ENCODE assay signal across 18 mouse cellular contexts in genomic region chr16:9267204-9267603, GRCm38 (mm10).
A peak's percentile ranks its signal among the peaks of the same experiment; 100 is the strongest.
DNase-seq lines count a peak whose midpoint lies in the region; TF ChIP-seq lines count a peak whose summit lies in the region.
"Had no signal": no experiment of that assay in that cellular context is flagged by ENCODE, and none has a peak within 500 bp of the region (broad histone marks: within the 10 kb centered on the region; RNA-seq: fewer than 3 reads in every experiment).

No protein-coding gene starts in this region.

- DNase-seq in adrenal gland, adult 8-10 months = peak; percentile 26
- no peak for DNase-seq in adrenal gland, postnatal 10 days
- DNase-seq in ES-E14 (ENCODE audit: low read depth, low spot score) (peak; percentile 67), ZHBTc4 (ENCODE audit: low read depth, low spot score) (peak; percentile 92)
- DNase-seq in frontal cortex, postnatal 10 days (ENCODE audit: low spot score in 2 of 2) = no peak
- DNase-seq in heart, postnatal 36 days = no peak
- DNase-seq: adrenal gland, adult 2 months; adrenal gland, postnatal 25 days; B cell, adult 2 months; cerebellum, adult 11 months; cerebellum, adult 18-20 months; cerebellum, adult 8-10 months; cerebellum, adult 9-11 months; cerebellum, postnatal 14 days; cerebellum, postnatal 36 days had no signal

- in situ Hi-C loops in ES-E14 (cut with MboI; ENCODE audit: low sequenced_read_pairs in 2 of 2, unreplicated experiment in 2 of 2) = no loop called here

- intact Hi-C loops in heart, postnatal 36 days (cut with DNase I) = no loop called here

- peaks cover 6% of the 10 kb centered on the region; the same call in 1 of the 2 replicates for H3K9me3 ChIP-seq in ES-E14 (ENCODE audit: control insufficient read depth, insufficient read depth, low read depth, low read length)
- H3K9me3 ChIP-seq: embryonic facial prominence, embryonic 10.5 days; embryonic facial prominence, embryonic 12.5 days; forebrain, embryonic 13.5 days had no signal

- H3K9ac ChIP-seq in ES-E14 (ENCODE audit: insufficient read depth, low read depth, low read length, poor library complexity, severe bottlenecking) = no peak overlapping the region
- H3K9ac ChIP-seq: embryonic facial prominence, embryonic 12.5 days; forebrain, embryonic 13.5 days had no signal

- peak overlapping the region; percentile 93 for H3K27ac ChIP-seq in ES-E14 (ENCODE audit: insufficient read depth, low read depth, low read length, poor library complexity, severe bottlenecking)
- H3K27ac ChIP-seq: embryonic facial prominence, embryonic 10.5 days; embryonic facial prominence, embryonic 12.5 days; forebrain, embryonic 13.5 days had no signal

- peaks cover 6% of the 10 kb centered on the region for H3K36me3 ChIP-seq in ES-E14 (ENCODE audit: control insufficient read depth, insufficient read depth, low read length, poor library complexity, severe bottlenecking)
- H3K36me3 ChIP-seq: embryonic facial prominence, embryonic 10.5 days; embryonic facial prominence, embryonic 12.5 days had no signal

- H3K4me3 ChIP-seq in ES-E14 (ENCODE audit: insufficient read depth in 1 of 2, low read depth in 1 of 2, low read length in 2 of 2, poor library complexity in 1 of 2, severe bottlenecking in 1 of 2) = no peak overlapping the region
- H3K4me3 ChIP-seq: embryonic facial prominence, embryonic 10.5 days; embryonic facial prominence, embryonic 12.5 days; forebrain, embryonic 13.5 days had no signal

- H3K4me1 ChIP-seq in ES-E14 (ENCODE audit: control insufficient read depth in 2 of 2, insufficient read depth in 2 of 2, low read length in 2 of 2, poor library complexity in 1 of 2) = peaks cover 2 to 8% of the 10 kb centered on the region in 2 experiments; a peak in 3 of 4 replicates
- H3K4me1 ChIP-seq: embryonic facial prominence, embryonic 10.5 days; embryonic facial prominence, embryonic 12.5 days; forebrain, embryonic 13.5 days had no signal

TF ChIP-seq in ES-E14, 5 proteins besides CTCF, POLR2A, EP300 and RAD21:
- TF ChIP-seq CHD2 (IDR thresholded peaks at IDR 0.05; ENCODE audit: low read depth, low read length) (0 out of 2 replicates have a peak, but pooled peaks have one; percentile 10), ZC3H11A (IDR thresholded peaks at IDR 0.05; ENCODE audit: borderline replicate concordance, low read depth, low read length) (no peak)

Comparison
In these comparisons a context has a peak if more than half of its experiments do, and no peak if none do; other contexts are left out.
1. DNase-seq: peak in adrenal gland, adult 8-10 months (single experiment), ES-E14 (single experiment) and ZHBTc4 (single experiment); none in adrenal gland, postnatal 10 days (single experiment), frontal cortex, postnatal 10 days (0 of 2) and heart, postnatal 36 days (0 of 2).